Mouse (Mus musculus) adrenal gland, adult (tissue): ENCODE results near the gene Dock6.
"Not testable (repeated sequence)": the region's sequence is repeated elsewhere in the genome, so short reads cannot be mapped to it uniquely, and the experiment has no call there.

Experiments used
- DNase-seq, 2 experiments: peaks; one replicate each; pipeline ENCODE4 v3.0.0; 2022 to 2023; ENCODE audit warnings: low spot score in 1 of 2; ENCODE audit not compliant: inconsistent age in 2 of 2

The Dock6 gene

GRCm38 (mm10) chr9:21786309-21786708, 66.1 kb downstream of the Dock6 start:
- not testable (repeated sequence) for DNase-seq

- no peak for DNase-seq
Measured at GRCm38 (mm10) chr9:21784517-21785307, 67.7 kb downstream of the Dock6 start.

- no peak for DNase-seq
Measured at GRCm38 (mm10) chr9:21781657-21782468, 70.6 kb downstream of the Dock6 start.

GRCm38 (mm10) chr9:21777726-21778125, 74.7 kb downstream of the Dock6 start:
- DNase-seq: no peak

- no peak for DNase-seq
Measured at GRCm38 (mm10) chr9:21774353-21774752, 78.1 kb downstream of the Dock6 start.

- DNase-seq: not testable (repeated sequence)
Measured at GRCm38 (mm10) chr9:21773396-21773795, 79.0 kb downstream of the Dock6 start.

GRCm38 (mm10) chr9:21769558-21770183, 82.8 kb downstream of the Dock6 start:
- peak in 1 of 2 experiments; percentile 34 for DNase-seq

- no peak for DNase-seq
Measured at GRCm38 (mm10) chr9:21768511-21769411, 83.7 kb downstream of the Dock6 start.

- DNase-seq: no peak
Measured at GRCm38 (mm10) chr9:21767896-21768295, 84.5 kb downstream of the Dock6 start.

GRCm38 (mm10) chr9:21764084-21764999, 88.1 kb downstream of the Dock6 start:
- DNase-seq: no peak

GRCm38 (mm10) chr9:21762135-21762534, 90.3 kb downstream of the Dock6 start:
- peak; percentile 51 to 74 for DNase-seq

GRCm38 (mm10) chr9:21760155-21761088, 92.0 kb downstream of the Dock6 start, which contains the start of gene Spc24:
TSS of gene Spc24 (minus strand) at chr9:21760303.
- peak; percentile 95 to 98 for DNase-seq

- DNase-seq: no peak
Measured at GRCm38 (mm10) chr9:21759718-21760117, 92.7 kb downstream of the Dock6 start.

- DNase-seq: no peak
Measured at GRCm38 (mm10) chr9:21758576-21759529, 93.6 kb downstream of the Dock6 start.

GRCm38 (mm10) chr9:21754516-21755321, 97.7 kb downstream of the Dock6 start:
- peak; percentile 28 to 60 for DNase-seq

GRCm38 (mm10) chr9:21754003-21754402, 98.4 kb downstream of the Dock6 start:
- DNase-seq: peak; percentile 91 to 95
